In genomic region chr16:32275041-32275440, GRCm38 (mm10) we compare ENCODE assay signal across 38 mouse cellular contexts. TPM values are rescaled to one million over a fixed set of nuclear protein-coding genes. Genes with fewer than 3 reads are reported as not detected.
A peak's percentile ranks its signal among the peaks of the same experiment; 100 is the strongest.
DNase-seq lines count a peak whose midpoint lies in the region; ATAC-seq and TF ChIP-seq lines count a peak whose summit lies in the region.
"Had no signal": no experiment of that assay in that cellular context is flagged by ENCODE, and none has a peak within 500 bp of the region (broad histone marks: within the 10 kb centered on the region; RNA-seq: fewer than 3 reads in every experiment).

No protein-coding gene starts in this region.

- H3K27me3 ChIP-seq in testis, adult 2 months (ENCODE audit: control insufficient read depth, insufficient read depth, low read length): no peaks in the 10 kb centered on the region
- no peaks in the 10 kb centered on the region for H3K27me3 ChIP-seq in forebrain, embryonic 11.5 days (ENCODE audit: control insufficient read depth, insufficient read depth, low read length)
- H3K27me3 ChIP-seq: forebrain, embryonic 15.5 days; heart, embryonic 15.5 days; limb, embryonic 13.5 days; lung, embryonic 15.5 days; midbrain, embryonic 13.5 days had no signal

- 92% methylated on average over 6 of the region's 6 CpGs for WGBS in forebrain, embryonic 11.5 days

- H3K9me3 ChIP-seq in forebrain, embryonic 11.5 days (ENCODE audit: control insufficient read depth, low read length): peaks cover under 1% of the 10 kb centered on the region; the same call in 1 of the 2 replicates
- H3K9me3 ChIP-seq: forebrain, embryonic 15.5 days; heart, embryonic 15.5 days; lung, embryonic 15.5 days; midbrain, embryonic 13.5 days had no signal

- H3K4me3 ChIP-seq in testis, adult 2 months (ENCODE audit: control insufficient read depth, low read depth, low read length): peak overlapping the region; percentile 84
- H3K4me3 ChIP-seq in forebrain, embryonic 11.5 days (ENCODE audit: low read depth, low read length): no peak overlapping the region
- H3K4me3 ChIP-seq: forebrain, embryonic 15.5 days; gastrocnemius, adult 2 months; heart, embryonic 10.5 days; heart, embryonic 15.5 days; layer of hippocampus, adult 2 months; limb, embryonic 13.5 days; lung, embryonic 15.5 days; midbrain, embryonic 13.5 days had no signal

- H3K9ac ChIP-seq in forebrain, embryonic 11.5 days (ENCODE audit: low read length): no peak overlapping the region
- H3K9ac ChIP-seq: forebrain, embryonic 15.5 days; heart, embryonic 15.5 days; limb, embryonic 13.5 days; lung, embryonic 15.5 days; midbrain, embryonic 13.5 days had no signal

- no peak for DNase-seq in testis, postnatal 10 days (ENCODE audit: low spot score)
- DNase-seq in R1 (ENCODE audit: low read depth, low spot score): peak; percentile 55
- no peak for DNase-seq in right cerebral cortex, postnatal 4 days
- DNase-seq in forebrain, embryonic 11.5 days (ENCODE audit: low spot score): no peak
- no peak for DNase-seq in embryo, embryonic 10 days (ENCODE audit: low spot score)
- DNase-seq: adrenal gland, adult 2 months; adrenal gland, postnatal 36 days; cerebellum, adult 8-10 months; cerebellum, postnatal 25 days; gastrocnemius, adult 2 months; kidney, adult 18-20 months; kidney, postnatal 36 days; lung, postnatal 36 days; right cerebral cortex, postnatal 14 days; spleen, adult 18-20 months; thymus, adult 18-20 months; thymus, postnatal 36 days had no signal

- TF ChIP-seq CTCF in testis, adult 2 months (IDR thresholded peaks at IDR 0.05; ENCODE audit: control insufficient read depth, insufficient read depth, insufficient replicate concordance, low read depth, low read length): no peak

- H3K27ac ChIP-seq in testis, adult 2 months (ENCODE audit: control insufficient read depth, insufficient read depth, low read depth, low read length): no peak overlapping the region
- H3K27ac ChIP-seq in forebrain, embryonic 11.5 days (ENCODE audit: low read depth, low read length): no peak overlapping the region
- H3K27ac ChIP-seq: forebrain, embryonic 15.5 days; gastrocnemius, adult 2 months; heart, embryonic 10.5 days; heart, embryonic 15.5 days; layer of hippocampus, adult 2 months; limb, embryonic 13.5 days; lung, embryonic 15.5 days; midbrain, embryonic 13.5 days had no signal

- no peak overlapping the region for H3K4me2 ChIP-seq in forebrain, embryonic 11.5 days (ENCODE audit: low read depth, low read length, severe bottlenecking)
- H3K4me2 ChIP-seq: forebrain, embryonic 15.5 days; heart, embryonic 15.5 days; limb, embryonic 13.5 days; liver, embryonic 11.5 days; lung, embryonic 15.5 days; midbrain, embryonic 13.5 days had no signal

- peaks cover 2% of the 10 kb centered on the region; the same call in 1 of the 2 replicates for H3K4me1 ChIP-seq in testis, adult 2 months (ENCODE audit: control insufficient read depth, insufficient read depth, low read length)
- H3K4me1 ChIP-seq in forebrain, embryonic 11.5 days (replicated peaks; ENCODE audit: control insufficient read depth, insufficient read depth, low read length): peaks cover 2% of the 10 kb centered on the region; the same call in 1 of the 2 replicates

- TF ChIP-seq POLR2A in testis, adult 2 months (IDR thresholded peaks at IDR 0.05; ENCODE audit: control insufficient read depth, low read depth, low read length): no peak

- no peaks in the 10 kb centered on the region for H3K36me3 ChIP-seq in testis, adult 2 months (ENCODE audit: control insufficient read depth, insufficient read depth, low read length)
- peaks cover under 1% of the 10 kb centered on the region; the same call in 1 of the 2 replicates for H3K36me3 ChIP-seq in forebrain, embryonic 11.5 days (ENCODE audit: control insufficient read depth, insufficient read depth, low read length)
- H3K36me3 ChIP-seq: forebrain, embryonic 15.5 days had no signal

- ATAC-seq in megakaryocyte, adult 5-6 weeks (ENCODE audit: poor library complexity, severe bottlenecking): 0 out of 2 replicates have a peak, but pooled peaks have one; percentile 27
- no peak for ATAC-seq in forebrain, embryonic 11.5 days (replicated peaks; ENCODE audit: low FRiP score)
- ATAC-seq: activated CD4-positive, CD25-positive, alpha-beta regulatory T cell, adult 4 months; CD4-positive, CD25-positive, alpha-beta regulatory T cell, adult 4 months; forebrain, embryonic 15.5 days; hindbrain, embryonic 16.5 days; midbrain, embryonic 13.5 days had no signal

RNA-seq across cellular contexts. Expression of gene Rnf168, which starts 2.2 kb away (rescaled TPM):
- 16.9 and 17.9 TPM in 2 replicates for polyA plus RNA-seq in testis, adult 2 months (2012; rRNA removed)
- total RNA-seq in megakaryocyte, adult 5-6 weeks (2015): 11.8 and 13.1 TPM in 2 replicates
- 42.2 and 44.2 TPM in 2 replicates for total RNA-seq in megakaryocyte, adult 5-6 weeks (2017)
- polyA plus RNA-seq in forebrain, embryonic 11.5 days (2014; fragmentation: Nextera tagmentation; extraction: Ambion mirVana): 36.6 and 40.9 TPM in 2 replicates

RNA-seq across cellular contexts. Expression of gene Smco1, which starts 3.8 kb away (rescaled TPM):
- polyA plus RNA-seq in testis, adult 2 months (2012; rRNA removed): 0.14 and 0.21 TPM in 2 replicates
- not detected in 2 replicates for total RNA-seq in megakaryocyte, adult 5-6 weeks (2015)
- total RNA-seq in megakaryocyte, adult 5-6 weeks (2017): not detected in 2 replicates
- polyA plus RNA-seq in forebrain, embryonic 11.5 days (2014; fragmentation: Nextera tagmentation; extraction: Ambion mirVana): not detected in 2 replicates
- total RNA-seq: adrenal gland, adult 2 months; layer of hippocampus, adult 2 months; left cerebral cortex, postnatal 36 days; megakaryocyte-erythroid progenitor cell, adult 5-6 weeks had no signal
- polyA plus RNA-seq: activated CD4-positive, CD25-positive, alpha-beta regulatory T cell, adult 4 months; adrenal gland, adult 2 months; CD4-positive, CD25-positive, alpha-beta regulatory T cell, adult 4 months; embryonic facial prominence, embryonic 11.5 days; forebrain, embryonic 15.5 days; heart, embryonic 10.5 days; hindbrain, embryonic 11.5 days; hindbrain, embryonic 16.5 days; intestine, embryonic 14.5 days; kidney, embryonic 16.5 days; limb, embryonic 13.5 days; liver, embryonic 11.5 days; liver, embryonic 16.5 days; lung, embryonic 15.5 days; stomach, embryonic 14.5 days had no signal

RNA-seq across cellular contexts. Expression of gene Wdr53, which starts 28.0 kb away (rescaled TPM):
- 35.2 and 39.4 TPM in 2 replicates for polyA plus RNA-seq in testis, adult 2 months (2012; rRNA removed)
- total RNA-seq in megakaryocyte, adult 5-6 weeks (2015): 12.4 and 16.6 TPM in 2 replicates
- total RNA-seq in megakaryocyte, adult 5-6 weeks (2017): 19.4 and 19.8 TPM in 2 replicates
- polyA plus RNA-seq in forebrain, embryonic 11.5 days (2014; fragmentation: Nextera tagmentation; extraction: Ambion mirVana): 17.4 and 20.3 TPM in 2 replicates

RNA-seq across cellular contexts. Expression of gene Fbxo45, which starts 28.1 kb away (rescaled TPM):
- 3.7 and 4.8 TPM in 2 replicates for polyA plus RNA-seq in testis, adult 2 months (2012; rRNA removed)
- total RNA-seq in megakaryocyte, adult 5-6 weeks (2015): 10.9 and 13.9 TPM in 2 replicates
- 15.4 TPM in 2 replicates for total RNA-seq in megakaryocyte, adult 5-6 weeks (2017)
- polyA plus RNA-seq in forebrain, embryonic 11.5 days (2014; fragmentation: Nextera tagmentation; extraction: Ambion mirVana): 28.0 and 31.1 TPM in 2 replicates

RNA-seq across cellular contexts. Expression of gene Ubxn7, which starts 57.0 kb away (rescaled TPM):
- 13.4 and 16.6 TPM in 2 replicates for polyA plus RNA-seq in testis, adult 2 months (2012; rRNA removed)
- 26.2 and 38.3 TPM in 2 replicates for total RNA-seq in megakaryocyte, adult 5-6 weeks (2015)
- 25.0 and 31.4 TPM in 2 replicates for total RNA-seq in megakaryocyte, adult 5-6 weeks (2017)
- polyA plus RNA-seq in forebrain, embryonic 11.5 days (2014; fragmentation: Nextera tagmentation; extraction: Ambion mirVana): 24.6 and 28.8 TPM in 2 replicates
